Mouse (Mus musculus): ENCODE measurements around the gene Aida. TPM values are rescaled to one million over a fixed set of nuclear protein-coding genes. Genes with fewer than 3 reads are reported as not detected.
"Not testable (repeated sequence)": the region's sequence is repeated elsewhere in the genome, so short reads cannot be mapped to it uniquely, and the experiment has no call there.

The Aida gene
- polyA plus RNA-seq, 1 experiment from 2014 or later, result 29.2 TPM

GRCm38 (mm10) chr1:183307555-183307954 lies 11.2 kb downstream of the Aida start:
- Histone ChIP-seq H3K27ac (ENCODE audit: low read depth, low read length) (no peak overlapping the region), H3K9me3 (ENCODE audit: control insufficient read depth, low read length) (no peaks in the 10 kb centered on the region), H3K4me2 (ENCODE audit: low read depth, low read length) (no peak overlapping the region), H3K9ac (replicated peaks; ENCODE audit: low read depth, low read length) (no peak overlapping the region), H3K36me3 (ENCODE audit: control insufficient read depth, insufficient read depth, low read length) (no peaks in the 10 kb centered on the region), H3K27me3 (ENCODE audit: control insufficient read depth, insufficient read depth, low read length) (no peaks in the 10 kb centered on the region), H3K4me1 (ENCODE audit: control insufficient read depth, insufficient read depth, low read length) (no peaks in the 10 kb centered on the region), H3K4me3 (ENCODE audit: low read depth, low read length) (no peak overlapping the region)
- 88% methylated on average over 3 of the region's 3 CpGs for WGBS
- no peak for ATAC-seq (ENCODE audit: low read depth)

- no peak for ATAC-seq (ENCODE audit: low read depth)
- no peak overlapping the region for H3K4me2 ChIP-seq (ENCODE audit: low read depth, low read length)
- no peaks in the 10 kb centered on the region for H3K4me1 ChIP-seq (ENCODE audit: control insufficient read depth, insufficient read depth, low read length)
- H3K36me3 ChIP-seq (ENCODE audit: control insufficient read depth, insufficient read depth, low read length), result no peaks in the 10 kb centered on the region
- H3K27me3 ChIP-seq (ENCODE audit: control insufficient read depth, insufficient read depth, low read length), result no peaks in the 10 kb centered on the region
- no peak overlapping the region for H3K9ac ChIP-seq (replicated peaks; ENCODE audit: low read depth, low read length)
- WGBS, result 81% methylated on average over 1 of the region's 1 CpGs
- H3K9me3 ChIP-seq (ENCODE audit: control insufficient read depth, low read length), result no peaks in the 10 kb centered on the region
- H3K4me3 ChIP-seq (ENCODE audit: low read depth, low read length), result no peak overlapping the region
- H3K27ac ChIP-seq (ENCODE audit: low read depth, low read length), result no peak overlapping the region
Measured at GRCm38 (mm10) chr1:183308476-183308875, 12.1 kb downstream of the Aida start.

GRCm38 (mm10) chr1:183309601-183310000 lies 13.2 kb downstream of the Aida start:
- H3K27me3 ChIP-seq (ENCODE audit: control insufficient read depth, insufficient read depth, low read length); H3K4me3 ChIP-seq (ENCODE audit: low read depth, low read length); H3K27ac ChIP-seq (ENCODE audit: low read depth, low read length); H3K4me2 ChIP-seq (ENCODE audit: low read depth, low read length); H3K4me1 ChIP-seq (ENCODE audit: control insufficient read depth, insufficient read depth, low read length); ATAC-seq (ENCODE audit: low read depth); H3K9ac ChIP-seq (replicated peaks; ENCODE audit: low read depth, low read length); H3K9me3 ChIP-seq (ENCODE audit: control insufficient read depth, low read length); H3K36me3 ChIP-seq (ENCODE audit: control insufficient read depth, insufficient read depth, low read length): not testable (repeated sequence)
- 54% methylated on average over 2 of the region's 2 CpGs for WGBS

GRCm38 (mm10) chr1:183312076-183312475 lies 15.7 kb downstream of the Aida start:
- Histone ChIP-seq H3K9ac (replicated peaks; ENCODE audit: low read depth, low read length) (no peak overlapping the region), H3K4me1 (ENCODE audit: control insufficient read depth, insufficient read depth, low read length) (no peaks in the 10 kb centered on the region), H3K9me3 (ENCODE audit: control insufficient read depth, low read length) (no peaks in the 10 kb centered on the region), H3K4me2 (ENCODE audit: low read depth, low read length) (no peak overlapping the region), H3K4me3 (ENCODE audit: low read depth, low read length) (no peak overlapping the region), H3K36me3 (ENCODE audit: control insufficient read depth, insufficient read depth, low read length) (peaks cover 12% of the 10 kb centered on the region), H3K27ac (ENCODE audit: low read depth, low read length) (no peak overlapping the region), H3K27me3 (ENCODE audit: control insufficient read depth, insufficient read depth, low read length) (no peaks in the 10 kb centered on the region)
- 97% methylated on average over 2 of the region's 2 CpGs for WGBS
- no peak for ATAC-seq (ENCODE audit: low read depth)

- Histone ChIP-seq H3K27ac (ENCODE audit: low read depth, low read length) (no peak overlapping the region), H3K9me3 (ENCODE audit: control insufficient read depth, low read length) (no peaks in the 10 kb centered on the region), H3K4me3 (ENCODE audit: low read depth, low read length) (no peak overlapping the region), H3K4me2 (ENCODE audit: low read depth, low read length) (no peak overlapping the region), H3K27me3 (ENCODE audit: control insufficient read depth, insufficient read depth, low read length) (no peaks in the 10 kb centered on the region), H3K36me3 (ENCODE audit: control insufficient read depth, insufficient read depth, low read length) (peaks cover 26% of the 10 kb centered on the region), H3K9ac (replicated peaks; ENCODE audit: low read depth, low read length) (no peak overlapping the region), H3K4me1 (ENCODE audit: control insufficient read depth, insufficient read depth, low read length) (no peaks in the 10 kb centered on the region)
- no peak for ATAC-seq (ENCODE audit: low read depth)
- 87% methylated on average over 2 of the region's 2 CpGs for WGBS
Measured at GRCm38 (mm10) chr1:183315783-183316182, 19.4 kb downstream of the Aida start.

GRCm38 (mm10) chr1:183320708-183321107 lies 24.3 kb downstream of the Aida start:
- Histone ChIP-seq H3K4me2 (ENCODE audit: low read depth, low read length) (no peak overlapping the region), H3K4me1 (ENCODE audit: control insufficient read depth, insufficient read depth, low read length) (no peaks in the 10 kb centered on the region), H3K9ac (replicated peaks; ENCODE audit: low read depth, low read length) (no peak overlapping the region), H3K27ac (ENCODE audit: low read depth, low read length) (no peak overlapping the region), H3K9me3 (ENCODE audit: control insufficient read depth, low read length) (no peaks in the 10 kb centered on the region), H3K4me3 (ENCODE audit: low read depth, low read length) (no peak overlapping the region), H3K27me3 (ENCODE audit: control insufficient read depth, insufficient read depth, low read length) (no peaks in the 10 kb centered on the region), H3K36me3 (ENCODE audit: control insufficient read depth, insufficient read depth, low read length) (peaks cover 36% of the 10 kb centered on the region)
- WGBS, result 88% methylated on average over 3 of the region's 3 CpGs
- no peak for ATAC-seq (ENCODE audit: low read depth)

DNA sequence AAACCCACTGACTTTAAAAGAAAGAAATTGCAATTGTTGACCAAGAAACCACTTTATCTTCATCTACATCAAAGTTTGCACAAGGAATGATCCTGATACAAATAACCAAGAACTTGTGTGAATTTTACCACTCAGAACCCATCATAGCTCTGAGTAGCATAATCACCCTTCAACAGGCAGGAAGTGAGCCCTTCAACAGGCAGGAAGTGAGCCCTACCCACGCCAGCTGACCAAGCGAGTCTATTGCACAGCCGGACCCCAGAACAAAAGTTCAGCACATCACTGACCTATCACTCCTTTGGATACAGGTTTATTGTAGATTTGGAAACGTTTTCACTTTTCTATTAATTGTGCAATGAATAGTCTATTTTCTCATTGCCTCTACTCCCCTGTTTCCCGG lies 26.1 kb downstream of the Aida start:
- not testable (repeated sequence) for ATAC-seq (ENCODE audit: low read depth); H3K4me2 ChIP-seq (ENCODE audit: low read depth, low read length); H3K27ac ChIP-seq (ENCODE audit: low read depth, low read length); H3K4me1 ChIP-seq (ENCODE audit: control insufficient read depth, insufficient read depth, low read length); H3K9me3 ChIP-seq (ENCODE audit: control insufficient read depth, low read length); H3K9ac ChIP-seq (replicated peaks; ENCODE audit: low read depth, low read length); H3K4me3 ChIP-seq (ENCODE audit: low read depth, low read length); H3K27me3 ChIP-seq (ENCODE audit: control insufficient read depth, insufficient read depth, low read length)
- peaks cover 51% of the 10 kb centered on the region for H3K36me3 ChIP-seq (ENCODE audit: control insufficient read depth, insufficient read depth, low read length)
- WGBS, result 93% methylated on average over 5 of the region's 5 CpGs

DNA sequence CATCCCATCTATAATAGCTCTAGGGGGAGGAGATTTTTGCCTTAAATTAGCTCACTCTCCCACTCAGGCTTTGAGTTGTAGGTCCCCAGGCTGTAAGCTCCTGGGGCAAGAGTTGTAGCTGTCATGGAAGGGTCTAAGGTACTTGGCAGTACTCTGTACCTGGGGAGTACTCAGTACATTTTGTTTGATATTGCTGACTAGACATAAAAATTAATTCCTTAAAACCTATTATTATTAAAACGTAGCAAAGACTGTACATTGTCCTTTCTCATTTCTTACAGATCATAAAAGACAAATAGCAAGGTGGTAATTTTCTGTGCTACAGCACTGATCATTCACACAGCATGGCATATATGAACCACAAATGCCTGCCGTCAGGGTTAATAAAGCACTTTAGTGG lies 27.5 kb downstream of the Aida start:
- H3K9ac ChIP-seq (replicated peaks; ENCODE audit: low read depth, low read length), result no peak overlapping the region
- no peak overlapping the region for H3K4me2 ChIP-seq (ENCODE audit: low read depth, low read length)
- no peaks in the 10 kb centered on the region for H3K4me1 ChIP-seq (ENCODE audit: control insufficient read depth, insufficient read depth, low read length)
- 91% methylated on average over 2 of the region's 2 CpGs for WGBS
- ATAC-seq (ENCODE audit: low read depth), result no peak
- no peaks in the 10 kb centered on the region for H3K27me3 ChIP-seq (ENCODE audit: control insufficient read depth, insufficient read depth, low read length)
- no peaks in the 10 kb centered on the region for H3K9me3 ChIP-seq (ENCODE audit: control insufficient read depth, low read length)
- H3K4me3 ChIP-seq (ENCODE audit: low read depth, low read length), result no peak overlapping the region
- H3K36me3 ChIP-seq (ENCODE audit: control insufficient read depth, insufficient read depth, low read length), result peaks cover 55% of the 10 kb centered on the region
- H3K27ac ChIP-seq (ENCODE audit: low read depth, low read length), result no peak overlapping the region

DNA sequence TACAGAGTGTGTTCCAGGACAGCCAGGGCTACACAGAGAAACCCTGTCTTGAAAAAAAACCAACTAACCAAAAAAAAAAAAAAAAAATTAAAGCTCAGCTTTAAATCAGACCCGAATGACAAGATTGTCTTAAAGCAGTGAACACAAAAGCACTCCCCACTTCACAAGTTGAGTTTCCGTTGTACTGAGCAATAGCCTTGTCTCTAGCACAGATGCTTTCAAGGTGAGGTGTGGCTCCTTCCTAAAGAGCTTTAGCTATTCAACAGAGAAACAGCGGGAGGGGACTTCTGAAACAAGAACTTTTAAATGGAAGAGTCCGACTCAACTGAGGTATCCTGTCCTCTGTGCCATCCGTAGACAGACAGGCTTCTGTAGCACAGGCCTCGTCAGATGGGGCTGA lies 28.0 kb downstream of the Aida start:
- Histone ChIP-seq H3K27ac (ENCODE audit: low read depth, low read length) (no peak overlapping the region), H3K27me3 (ENCODE audit: control insufficient read depth, insufficient read depth, low read length) (no peaks in the 10 kb centered on the region), H3K9ac (replicated peaks; ENCODE audit: low read depth, low read length) (no peak overlapping the region), H3K9me3 (ENCODE audit: control insufficient read depth, low read length) (no peaks in the 10 kb centered on the region), H3K4me2 (ENCODE audit: low read depth, low read length) (no peak overlapping the region), H3K36me3 (ENCODE audit: control insufficient read depth, insufficient read depth, low read length) (peaks cover 58% of the 10 kb centered on the region), H3K4me3 (ENCODE audit: low read depth, low read length) (no peak overlapping the region), H3K4me1 (ENCODE audit: control insufficient read depth, insufficient read depth, low read length) (no peaks in the 10 kb centered on the region)
- no peak for ATAC-seq (ENCODE audit: low read depth)
- 96% methylated on average over 6 of the region's 6 CpGs for WGBS

DNA sequence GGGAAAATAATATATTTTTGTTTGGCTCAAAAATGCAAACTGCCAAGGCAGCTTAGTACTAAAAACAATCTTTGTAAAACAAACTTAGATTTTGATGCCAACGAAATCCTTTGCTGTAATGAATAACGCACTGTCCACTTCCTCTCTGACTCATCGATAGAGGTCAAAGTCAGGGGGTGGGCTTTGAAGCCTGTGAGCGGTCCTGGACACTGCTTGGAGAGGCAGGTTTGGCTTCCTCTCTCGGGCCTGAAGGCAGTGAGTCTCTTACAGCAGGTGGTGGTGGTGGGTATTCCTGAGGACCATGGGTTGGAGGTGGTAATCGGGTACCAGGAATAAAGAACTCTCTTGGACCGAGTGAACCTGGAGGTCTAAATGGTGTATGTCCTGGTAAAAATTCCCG lies 30.8 kb downstream of the Aida start:
- Histone ChIP-seq H3K27ac (ENCODE audit: low read depth, low read length) (no peak overlapping the region), H3K4me3 (ENCODE audit: low read depth, low read length) (no peak overlapping the region), H3K36me3 (ENCODE audit: control insufficient read depth, insufficient read depth, low read length) (peaks cover 67% of the 10 kb centered on the region), H3K4me1 (ENCODE audit: control insufficient read depth, insufficient read depth, low read length) (no peaks in the 10 kb centered on the region), H3K9ac (replicated peaks; ENCODE audit: low read depth, low read length) (no peak overlapping the region), H3K4me2 (ENCODE audit: low read depth, low read length) (no peak overlapping the region), H3K27me3 (ENCODE audit: control insufficient read depth, insufficient read depth, low read length) (no peaks in the 10 kb centered on the region), H3K9me3 (ENCODE audit: control insufficient read depth, low read length) (no peaks in the 10 kb centered on the region)
- WGBS, result 95% methylated on average over 8 of the region's 8 CpGs
- no peak for ATAC-seq (ENCODE audit: low read depth)
